Mouse (Mus musculus) ES-Bruce4 (cell line): ENCODE results near the gene Ggps1.

Experiments used
- CTCF ChIP-seq: IDR thresholded peaks from one replicate; pipeline ENCODE4 v1.8.1; 2011; ENCODE audit warnings: low read depth, low read length
- EP300 ChIP-seq: IDR thresholded peaks from 2 replicates; pipeline ENCODE4 v1.6.1; 2011; ENCODE audit warnings: low read depth, low read length; ENCODE audit not compliant: insufficient read depth
- POLR2A ChIP-seq: IDR thresholded peaks from one replicate; pipeline ENCODE4 v1.8.1; 2011; ENCODE audit warnings: low read length; ENCODE audit not compliant: insufficient read depth

GRCm38 (mm10) chr13:14088669-14089068 is 25.4 kb upstream of the Ggps1 start:
- no peak for TF ChIP-seq CTCF
- no peak for TF ChIP-seq POLR2A
- TF ChIP-seq EP300: no peak
